Mouse (Mus musculus) adrenal gland, postnatal 36 days (tissue): ENCODE results near the gene Il11ra2. TPM values are rescaled to one million over a fixed set of nuclear protein-coding genes. Genes with fewer than 3 reads are reported as not detected.
"Not testable (repeated sequence)": the region's sequence is repeated elsewhere in the genome, so short reads cannot be mapped to it uniquely, and the experiment has no call there.

ENCODE experiments used
- DNase-seq, 2 experiments: peaks; one replicate each; pipeline ENCODE4 v3.0.0; 2021; ENCODE audit warnings: mixed read lengths in 1 of 2
- long read RNA-seq, 2 experiments: library from polyadenylated mRNA; stranded (forward); transcript quantifications; one replicate each; pipeline ENCODE4 v2.0.0; 2021; ENCODE audit warnings: borderline sequencing depth in 2 of 2
- total RNA-seq, 2 experiments: library from RNA; stranded (reverse); gene quantifications; 2 replicates each; pipeline ENCODE4 v1.2.3; 2021

Gene Il11ra2
- not detected for total RNA-seq
- long read RNA-seq, experiment 1, result 0 reads
- long read RNA-seq, experiment 2, result 0 reads

DNA sequence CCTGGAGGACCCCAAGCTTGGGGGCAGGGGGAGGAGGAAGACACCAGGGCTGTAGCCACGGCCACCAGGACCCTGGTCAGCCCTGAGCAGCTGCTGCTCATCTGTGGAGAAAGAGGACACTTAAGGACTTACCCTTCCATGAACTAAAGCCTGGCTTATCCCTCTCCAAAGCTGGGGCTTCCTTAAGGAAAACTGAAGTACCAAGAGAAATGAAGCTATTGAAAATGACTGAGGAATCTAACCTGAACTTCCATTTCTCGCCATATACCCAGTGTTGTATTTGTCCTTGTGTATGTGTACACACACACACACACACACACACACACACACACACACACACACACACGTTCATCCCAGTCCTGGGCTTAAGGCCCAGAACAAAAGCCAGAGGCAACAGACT is at the start of gene Il11ra2:
Il11ra2 (minus strand) TSS at position 101 of the 400 bp plus-strand sequence.
- DNase-seq, result not testable (repeated sequence)

DNA sequence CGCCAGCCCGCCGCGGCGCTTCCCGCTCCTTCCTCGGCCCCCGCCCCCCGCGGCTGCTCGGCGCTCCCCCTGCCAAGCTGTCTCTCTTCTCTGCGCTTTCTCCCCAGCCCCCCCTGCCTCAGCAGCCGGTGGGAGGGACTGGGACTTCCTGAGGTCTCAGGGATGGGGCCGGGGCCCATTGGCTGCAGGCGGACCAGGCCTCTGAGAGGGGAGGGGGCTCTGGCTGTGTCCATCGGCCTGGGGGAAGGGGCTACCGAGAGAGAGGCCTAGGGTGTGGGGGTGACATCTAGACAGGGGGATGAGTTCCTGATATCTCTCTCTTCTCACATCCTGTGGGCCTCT is 20.5 kb upstream of the Il11ra2 start:
- DNase-seq, result not testable (repeated sequence)

DNA sequence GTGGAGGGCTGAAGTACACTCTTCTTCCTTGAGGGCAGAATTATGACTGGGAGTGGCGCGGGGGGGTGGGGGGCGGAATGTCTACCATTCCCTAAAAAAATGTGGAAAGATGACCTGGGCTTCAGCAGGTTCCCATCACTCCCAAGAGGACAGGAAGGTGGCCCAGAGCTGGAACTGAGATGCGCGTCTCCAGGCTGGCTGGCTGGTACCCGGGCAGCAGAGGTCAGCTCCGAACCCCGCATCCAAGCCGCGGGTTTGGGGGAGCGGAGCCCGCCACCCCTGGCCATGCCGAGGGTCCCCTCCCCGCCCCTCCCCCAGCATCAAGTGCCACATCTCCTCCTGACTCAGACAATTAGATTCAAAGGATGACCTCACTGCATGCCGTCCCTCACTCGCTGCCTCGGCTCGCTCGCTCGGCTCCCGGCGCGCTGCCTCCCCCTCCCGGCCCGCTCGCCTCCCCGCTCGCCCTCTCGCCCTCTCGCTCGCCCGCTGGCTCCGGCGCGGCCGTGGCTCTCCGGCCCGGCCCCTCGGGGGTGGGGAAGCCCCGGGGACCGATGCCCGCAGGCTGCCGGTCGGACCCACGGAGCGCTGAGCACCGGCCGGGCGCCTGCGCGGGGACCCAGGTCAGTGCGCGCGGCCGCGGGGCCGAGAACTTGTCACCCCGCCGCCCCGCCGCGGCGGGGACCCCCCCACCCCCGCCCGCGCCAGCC is 19.9 kb upstream of the Il11ra2 start:
- DNase-seq, result not testable (repeated sequence)

DNA sequence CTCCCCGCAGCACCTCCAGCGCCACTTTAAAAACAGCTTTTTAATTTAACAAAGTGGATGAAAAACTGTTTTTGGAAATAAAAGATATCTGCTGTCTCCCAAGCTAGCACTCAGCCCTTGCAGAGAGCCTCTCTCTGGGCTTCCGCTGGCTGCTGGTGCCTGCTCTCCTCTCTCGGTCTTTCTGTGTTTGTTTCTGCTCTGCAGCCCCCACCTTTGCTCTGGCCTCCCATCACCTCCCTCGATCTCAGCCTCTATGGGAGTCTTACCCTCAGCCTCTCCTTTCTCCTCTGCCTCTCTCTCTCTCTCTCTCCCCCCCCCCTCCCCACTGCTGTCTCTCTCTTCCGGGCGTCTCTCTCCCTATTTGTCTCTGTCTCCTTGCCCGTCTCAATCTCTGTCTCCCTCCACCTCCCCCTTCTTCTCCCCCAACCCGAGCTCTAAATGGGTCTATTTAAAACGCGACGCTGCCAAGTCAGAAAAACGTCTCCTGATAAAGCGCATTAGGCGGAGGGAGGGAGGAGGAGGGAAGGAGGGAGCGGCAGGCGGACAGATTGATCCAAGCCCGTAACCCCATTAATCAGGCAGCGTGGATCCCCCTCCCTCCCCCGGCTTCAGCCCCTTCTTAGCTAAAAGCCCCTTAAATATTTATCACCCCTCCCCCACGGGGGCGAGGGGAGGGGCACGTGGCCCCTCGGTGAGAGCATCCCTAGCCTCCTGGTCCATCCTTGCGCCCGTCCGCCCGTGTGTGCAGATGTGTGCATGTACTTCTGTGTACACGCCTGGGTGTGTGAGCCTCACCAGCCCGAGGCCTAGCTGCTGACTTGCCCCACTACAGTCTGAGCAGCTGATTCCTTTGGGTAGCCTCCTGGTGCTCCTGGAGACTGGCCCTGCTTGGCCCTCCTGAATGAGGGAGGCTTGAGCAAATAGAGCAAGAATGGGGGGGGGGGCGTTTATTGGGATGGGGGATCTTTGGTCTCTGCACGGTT is 19.0 kb upstream of the Il11ra2 start:
- not testable (repeated sequence) for DNase-seq

DNA sequence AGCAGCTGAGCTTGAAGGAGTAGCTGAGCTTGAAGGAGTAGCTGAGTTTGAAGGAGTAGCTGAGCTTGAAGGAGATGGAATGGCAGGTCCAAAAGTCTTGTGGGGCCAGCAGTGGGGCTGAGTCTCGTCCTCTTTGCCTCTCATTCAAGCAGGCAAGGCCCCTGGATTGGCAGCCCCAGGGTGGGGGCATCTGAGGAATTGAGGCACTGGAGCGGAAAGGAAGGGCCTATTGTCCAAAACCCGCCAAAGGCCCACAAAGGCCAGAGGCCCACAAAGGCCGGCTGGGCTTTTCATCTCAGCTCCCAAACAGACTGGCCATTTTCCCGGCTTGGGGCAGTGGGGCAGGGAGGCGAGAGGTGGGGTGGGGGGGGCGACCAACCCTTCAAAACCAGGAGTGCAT is 17.7 kb upstream of the Il11ra2 start:
- not testable (repeated sequence) for DNase-seq

DNA sequence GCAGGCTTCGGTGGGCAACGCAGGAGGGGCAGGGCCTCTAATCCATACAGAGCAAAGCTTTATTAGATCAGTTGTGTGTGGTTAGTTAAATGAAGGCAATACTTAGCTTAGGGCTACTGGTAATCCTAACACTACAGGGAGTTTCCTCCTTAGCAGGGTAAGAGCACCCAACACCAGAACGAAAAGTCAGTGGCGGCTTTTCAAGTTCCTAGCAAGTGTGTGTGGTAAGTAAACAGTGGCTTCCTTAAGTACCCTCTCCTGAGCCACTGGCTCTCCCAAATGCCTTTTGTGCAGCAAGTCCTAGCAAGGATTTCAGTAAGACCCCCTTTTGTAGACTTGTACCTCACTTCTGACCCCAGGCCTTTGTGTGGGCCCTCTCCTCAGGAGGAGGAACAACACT is 13.7 kb upstream of the Il11ra2 start:
- not testable (repeated sequence) for DNase-seq

DNA sequence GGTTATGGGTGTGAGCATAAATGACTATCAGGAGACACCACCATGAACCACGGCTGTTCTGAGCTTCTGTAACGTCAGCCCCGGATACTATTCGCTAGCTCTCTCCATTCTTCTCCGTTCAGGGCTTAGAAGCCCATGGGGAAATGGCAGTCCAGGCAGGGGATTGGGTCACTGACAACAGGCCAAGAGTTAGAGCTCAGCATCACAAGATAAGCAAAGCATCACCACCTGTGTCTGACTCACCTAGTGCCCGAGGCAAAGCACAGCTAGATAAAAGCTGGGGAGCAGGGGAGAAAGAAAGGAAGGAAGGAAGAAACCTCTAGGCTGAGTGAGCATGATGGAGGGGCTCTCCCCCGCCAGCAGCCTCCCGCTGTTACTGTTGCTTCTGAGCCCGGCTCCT is 6.7 kb downstream of the Il11ra2 start, which contains the start of gene Ccl27b:
Ccl27b (plus strand) TSS at position 301 of the 400 bp plus-strand sequence.
- DNase-seq, result not testable (repeated sequence)

DNA sequence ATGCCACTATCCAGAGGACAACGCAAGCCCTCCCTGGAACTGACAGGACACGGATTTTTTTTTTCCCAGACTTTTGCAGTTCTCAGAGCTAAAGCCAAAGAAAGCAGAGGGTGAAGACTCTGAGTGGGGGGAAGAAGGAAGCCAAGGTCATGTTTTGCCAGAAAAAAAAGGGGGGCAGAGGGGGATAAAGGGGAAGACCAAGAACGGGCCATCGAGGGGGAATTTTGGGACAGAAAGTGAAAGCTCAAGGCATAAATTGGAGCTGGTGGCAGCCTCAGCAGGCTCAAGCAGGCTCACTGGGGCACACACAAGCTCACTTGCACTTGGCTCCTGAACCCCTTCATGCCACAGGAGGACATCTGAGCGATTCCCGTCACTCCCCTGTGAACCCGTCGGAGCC is 32.3 kb downstream of the Il11ra2 start, which contains the start of gene Gm2564:
Gm2564 (plus strand) TSS at position 301 of the 400 bp plus-strand sequence.
- not testable (repeated sequence) for DNase-seq

DNA sequence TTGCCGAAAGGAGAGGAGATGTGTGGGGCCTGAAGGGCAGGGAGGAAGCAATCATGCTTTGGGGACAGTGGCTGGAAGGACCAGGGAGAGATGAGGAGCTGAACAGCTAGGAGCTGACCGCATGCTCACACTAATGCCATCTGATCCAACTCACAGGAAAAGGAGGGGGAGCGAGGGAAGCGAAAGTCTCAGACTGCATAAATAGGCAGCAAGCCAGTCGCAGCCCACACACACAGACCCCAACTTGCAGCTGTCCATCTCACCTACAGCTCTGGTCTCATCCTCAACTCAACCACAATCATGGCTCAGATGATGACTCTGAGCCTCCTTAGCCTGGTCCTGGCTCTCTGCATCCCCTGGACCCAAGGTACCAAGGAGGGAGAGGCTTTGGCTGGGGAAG is 49.8 kb downstream of the Il11ra2 start, which contains the start of gene Gm10591:
Gm10591 (plus strand) TSS at position 301 of the 400 bp plus-strand sequence.
- DNase-seq, result not testable (repeated sequence)

Other genes starting within 250 kb of the Il11ra2 start
- not detected for gene Gm21586, start 222.5 kb downstream of the Il11ra2 start, total RNA-seq
- gene Gm2163, start 195.1 kb downstream of the Il11ra2 start, total RNA-seq, result under 1 TPM; 0.30 to 0.33 TPM
- gene Fam205a2, start 133.7 kb downstream of the Il11ra2 start, total RNA-seq, result not detected
- gene Gm10591, start 49.7 kb downstream of the Il11ra2 start, total RNA-seq, result not detected
- gene Gm2564, start 32.2 kb downstream of the Il11ra2 start, total RNA-seq, result 10 to 100 TPM in 1 of 2 experiments, 1 to 10 TPM in 1; 8.9 to 11.1 TPM
- 1 to 10 TPM; 3.7 to 8.7 TPM for gene Ccl27b, start 6.6 kb downstream of the Il11ra2 start, total RNA-seq
- under 1 TPM in 1 of 2 experiments, not detected in 1; 0.40 TPM for gene 4930578G10Rik, start 73.7 kb upstream of the Il11ra2 start, total RNA-seq
- 1 to 10 TPM; 2.4 to 2.9 TPM for gene Ccl19, start 94.7 kb upstream of the Il11ra2 start, total RNA-seq
- 1 to 10 TPM; 2.7 to 5.5 TPM for gene Ccl21a, start 112.1 kb upstream of the Il11ra2 start, total RNA-seq
- not detected for gene Fam205a1, start 192.0 kb upstream of the Il11ra2 start, total RNA-seq
- under 1 TPM; 0.16 to 0.20 TPM for gene Gm12394, start 194.9 kb upstream of the Il11ra2 start, total RNA-seq
- gene Fam205c, start 212.3 kb upstream of the Il11ra2 start, total RNA-seq, result not detected